Mouse (Mus musculus) bone marrow, adult 2 months (tissue): ENCODE data around the gene Izumo1. TPM values are rescaled to one million over a fixed set of nuclear protein-coding genes. Genes with fewer than 3 reads are reported as not detected.
"Not testable (repeated sequence)": the region's sequence is repeated elsewhere in the genome, so short reads cannot be mapped to it uniquely, and the experiment has no call there.

Experiments
- H3K27ac ChIP-seq: fragments of 200-500 bp; 2 replicates; pipeline ENCODE4 v1.5.1; 2012; ENCODE audit warnings: low read depth, mild to moderate bottlenecking, control low read depth, inconsistent platforms, low read length; ENCODE audit not compliant: control insufficient read depth, poor library complexity, insufficient read depth
- H3K4me1 ChIP-seq: fragments of 200-500 bp; 2 replicates; pipeline ENCODE4 v1.6.1; 2011; ENCODE audit warnings: low read length; ENCODE audit not compliant: control insufficient read depth, insufficient read depth
- H3K4me3 ChIP-seq: fragments of 200-500 bp; replicated peaks from 2 replicates; pipeline ENCODE3; 2011; ENCODE audit warnings: mild to moderate bottlenecking, low read depth, low read length, control low read depth; ENCODE audit not compliant: control insufficient read depth
- CTCF ChIP-seq: fragments of 200-500 bp; IDR thresholded peaks from 2 replicates; pipeline ENCODE4 v1.5.1; 2011; ENCODE audit warnings: low read length, control low read depth; ENCODE audit not compliant: control insufficient read depth, insufficient read depth
- POLR2A ChIP-seq: fragments of 200-500 bp; IDR thresholded peaks from 2 replicates; pipeline ENCODE4 v1.6.1; 2011; ENCODE audit warnings: low read depth, mild to moderate bottlenecking, control low read depth, low read length, borderline replicate concordance; ENCODE audit not compliant: control insufficient read depth
- WGBS: fragments of 180-500 bp; shearing (Covaris S2); methylation state at CpG from one replicate; pipeline ENCODE4 v1.1.7; 2018; 5-methylcytosine and 5-hydroxymethylcytosine counted together
- polyA plus RNA-seq: library from polyadenylated mRNA; stranded (reverse); fragments of >200 nt; gene quantifications from 2 replicates; pipeline ENCODE4 v1.2.4, GENCODE M21; 2011; ENCODE audit warnings: low replicate concordance; ENCODE audit not compliant: missing spikeins, insufficient read depth, insufficient read length

Gene Izumo1
- polyA plus RNA-seq, 1 experiment, result 1.1 TPM

GRCm38 (mm10) chr7:45643441-45644178, 22.0 kb downstream of the Izumo1 start:
- 10% methylated on average over 28 of the region's 28 CpGs for WGBS
- Histone ChIP-seq H3K27ac (no peak overlapping the region), H3K4me1 (peaks cover 2% of the 10 kb centered on the region; the same call in 1 of the 2 replicates), H3K4me3 (peak overlapping the region; percentile 35)
- no peak for TF ChIP-seq CTCF
- no peak; the same call in 1 of the 2 replicates for TF ChIP-seq POLR2A

DNA sequence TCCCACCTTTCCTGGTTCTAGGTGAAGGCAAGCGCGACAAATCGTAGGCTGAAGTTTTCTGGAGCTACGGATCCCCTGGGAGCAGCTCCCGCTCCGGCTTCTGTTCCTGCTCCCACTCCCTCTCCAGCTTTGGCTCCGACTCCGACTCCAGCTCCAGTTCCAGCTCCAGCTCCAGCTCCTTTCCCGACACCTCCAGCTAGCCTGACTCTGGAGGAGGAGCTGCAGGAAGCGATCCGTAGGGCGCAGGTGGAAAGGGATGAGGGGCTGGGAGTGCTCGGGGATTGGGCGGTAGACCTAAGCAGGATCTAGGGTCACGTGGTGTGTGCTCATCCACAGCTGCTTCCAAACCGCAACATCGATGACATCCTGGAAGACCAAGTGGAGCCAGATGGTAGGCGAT, 22.6 kb downstream of the Izumo1 start:
- TF ChIP-seq POLR2A (no peak), CTCF (no peak)
- no peak overlapping the region for H3K27ac ChIP-seq
- peaks cover 2% of the 10 kb centered on the region; the same call in 1 of the 2 replicates for H3K4me1 ChIP-seq
- 59% methylated on average over 18 of the region's 18 CpGs for WGBS
- H3K4me3 ChIP-seq, result no peak overlapping the region

DNA sequence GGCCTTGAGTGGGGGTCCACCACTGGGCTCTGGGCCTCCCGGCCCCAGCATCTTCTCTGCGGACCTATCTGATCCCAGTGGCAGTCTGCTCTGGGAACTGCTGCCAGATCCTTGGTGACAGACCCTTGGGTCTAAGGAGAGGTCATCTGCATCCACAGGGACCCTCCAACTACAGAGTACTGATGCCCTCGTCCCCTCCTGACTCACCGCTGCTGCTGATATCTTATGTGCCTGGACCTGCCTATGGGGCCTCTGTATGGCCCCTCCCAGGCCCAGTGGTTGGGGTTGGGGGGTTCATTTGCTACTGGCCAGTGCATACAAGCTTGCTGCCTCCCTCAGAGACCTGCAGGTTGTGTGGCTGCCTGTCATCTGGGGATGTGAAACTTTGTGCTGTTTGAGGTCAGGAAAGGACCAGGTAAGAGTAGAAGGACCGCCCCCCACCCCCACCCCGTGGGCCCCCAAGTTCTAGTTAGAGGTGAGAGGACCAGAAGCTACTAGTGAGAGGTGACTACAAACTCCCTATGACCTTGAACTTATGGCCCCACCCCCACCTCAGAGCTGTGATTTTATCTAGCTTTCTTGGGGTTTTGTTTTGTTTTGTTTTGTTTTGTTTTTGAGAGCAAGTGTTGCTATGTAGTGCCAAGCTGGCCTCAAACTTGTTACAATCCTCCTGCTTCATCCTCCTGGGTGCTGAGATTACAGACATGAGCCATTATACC, 23.4 kb downstream of the Izumo1 start:
- no peak for TF ChIP-seq CTCF
- no peak for TF ChIP-seq POLR2A
- Histone ChIP-seq H3K4me3 (no peak overlapping the region), H3K27ac (no peak overlapping the region), H3K4me1 (peaks cover 2% of the 10 kb centered on the region; the same call in 1 of the 2 replicates)
- WGBS, result 75% methylated on average over 6 of the region's 6 CpGs

GRCm38 (mm10) chr7:45645591-45645971, 24.0 kb downstream of the Izumo1 start:
- H3K27ac ChIP-seq, result no peak overlapping the region
- no peak overlapping the region for H3K4me3 ChIP-seq
- peaks cover 2% of the 10 kb centered on the region; the same call in 1 of the 2 replicates for H3K4me1 ChIP-seq
- WGBS, result 82% methylated on average over 7 of the region's 7 CpGs
- TF ChIP-seq CTCF, result no peak
- no peak for TF ChIP-seq POLR2A

DNA sequence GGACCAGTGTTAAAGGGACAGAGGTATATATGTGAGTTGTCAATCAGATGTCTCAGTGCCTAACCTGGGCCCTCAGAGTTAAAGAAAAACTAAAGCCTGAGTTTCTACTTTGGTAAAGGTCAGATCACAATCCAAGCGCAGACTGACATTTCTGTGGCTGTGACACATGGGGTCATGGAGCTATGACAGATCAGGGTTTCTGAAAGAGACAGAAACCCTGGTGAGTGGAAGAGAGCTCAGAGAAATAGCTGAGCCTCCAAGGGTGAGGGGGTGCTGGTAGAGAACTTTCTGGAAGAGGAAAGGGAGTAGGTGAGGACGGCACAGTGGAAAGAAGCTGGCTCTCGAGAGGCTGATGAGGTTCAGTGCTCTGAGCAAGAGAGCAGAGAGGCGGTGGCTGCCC, 25.1 kb downstream of the Izumo1 start:
- Histone ChIP-seq H3K4me1 (peaks cover under 1% of the 10 kb centered on the region; the same call in 1 of the 2 replicates), H3K27ac (no peak overlapping the region), H3K4me3 (no peak overlapping the region)
- no peak for TF ChIP-seq POLR2A
- TF ChIP-seq CTCF, result no peak
- WGBS, result 75% methylated on average over 4 of the region's 4 CpGs

GRCm38 (mm10) chr7:45649351-45649750, 27.7 kb downstream of the Izumo1 start:
- H3K4me1 ChIP-seq, result no peaks in the 10 kb centered on the region
- TF ChIP-seq POLR2A (no peak), CTCF (no peak)
- H3K4me3 ChIP-seq, result no peak overlapping the region
- WGBS, result 80% methylated on average over 8 of the region's 8 CpGs
- H3K27ac ChIP-seq, result no peak overlapping the region

DNA sequence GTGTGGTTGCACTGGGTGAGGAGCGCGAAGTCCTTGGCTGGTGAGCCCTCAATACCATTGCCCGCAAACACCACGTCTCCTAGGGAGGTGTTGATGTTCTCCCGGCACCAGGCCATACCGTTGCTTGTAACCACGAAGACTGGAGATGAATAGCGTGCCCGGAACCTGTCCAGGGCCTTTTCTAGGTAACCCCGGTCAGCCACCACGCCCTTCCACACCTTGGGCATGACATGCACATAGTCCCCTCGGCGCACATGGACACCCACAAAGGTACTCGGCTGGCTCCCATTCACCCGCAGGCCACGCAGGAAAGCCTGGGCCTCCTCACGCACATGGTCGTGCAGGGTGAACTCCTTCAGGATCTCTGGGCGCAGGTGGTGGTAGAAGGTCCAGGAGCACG, 28.9 kb downstream of the Izumo1 start:
- H3K4me1 ChIP-seq, H3K27ac ChIP-seq, H3K4me3 ChIP-seq: not testable (repeated sequence)
- 93% methylated on average over 20 of the region's 20 CpGs for WGBS

GRCm38 (mm10) chr7:45654424-45655047, 32.9 kb downstream of the Izumo1 start:
- no peaks in the 10 kb centered on the region for H3K4me1 ChIP-seq
- no peak overlapping the region for H3K27ac ChIP-seq
- TF ChIP-seq CTCF (no peak), POLR2A (no peak)
- 58% methylated on average over 17 of the region's 17 CpGs for WGBS
- no peak overlapping the region for H3K4me3 ChIP-seq
